Mouse (Mus musculus): ENCODE results near the gene a.

GRCm38 (mm10) chr2:154769930-154770329 lies 21.3 kb upstream of the a start, which contains the start of gene Gm14214:
- TF ChIP-seq POLR2A (IDR thresholded peaks at IDR 0.05; ENCODE audit: low read depth, low read length) = no peak
- no peak for TF ChIP-seq CTCF (conservative IDR thresholded peaks at IDR 0.05; ENCODE audit: insufficient read depth, insufficient read length, low read depth, low read length)
